In genomic region chr1:171280250-171280915, GRCm38 (mm10) we compare ENCODE assay signal across 8 mouse cellular contexts. TPM values are rescaled to one million over a fixed set of nuclear protein-coding genes. Genes with fewer than 3 reads are reported as not detected.
A peak's percentile ranks its signal among the peaks of the same experiment; 100 is the strongest.
DNase-seq lines count a peak whose midpoint lies in the region; ATAC-seq and TF ChIP-seq lines count a peak whose summit lies in the region.

No protein-coding gene starts in this region.

- peak overlapping the region; percentile 54 for H3K4me3 ChIP-seq in heart, embryonic 11.5 days (ENCODE audit: low read depth, low read length)
- H3K4me3 ChIP-seq in bone marrow macrophage, adult 2 months (ENCODE audit: insufficient read depth, low read length): peak overlapping the region; percentile 74
- peak overlapping the region; percentile 86 for H3K4me3 ChIP-seq in heart, embryonic 16.5 days (ENCODE audit: low read length)
- peak overlapping the region; percentile 73 for H3K4me3 ChIP-seq in limb, embryonic 10.5 days
- H3K4me3 ChIP-seq in myocyte: peak overlapping the region; percentile 60

- H3ac ChIP-seq in myocyte (ENCODE audit: control insufficient read depth, insufficient read length): peak overlapping the region; percentile 60

- H3K9me3 ChIP-seq in heart, embryonic 11.5 days (replicated peaks; ENCODE audit: control insufficient read depth, low read length): no peaks in the 10 kb centered on the region
- no peaks in the 10 kb centered on the region for H3K9me3 ChIP-seq in heart, embryonic 16.5 days (replicated peaks; ENCODE audit: control insufficient read depth, low read length)
- H3K9me3 ChIP-seq in limb, embryonic 10.5 days (replicated peaks): no peaks in the 10 kb centered on the region

- TF ChIP-seq CTCF in bone marrow macrophage, adult 2 months (IDR thresholded peaks at IDR 0.05; ENCODE audit: low read depth, low read length): no peak

- H3K4me2 ChIP-seq in heart, embryonic 11.5 days: peak overlapping the region; percentile 83
- H3K4me2 ChIP-seq in heart, embryonic 16.5 days (ENCODE audit: low read depth, low read length): peak overlapping the region; percentile 92
- H3K4me2 ChIP-seq in myocyte (ENCODE audit: low read depth): peak overlapping the region; percentile 82

- no peak for TF ChIP-seq POLR2A in bone marrow macrophage, adult 2 months (IDR thresholded peaks at IDR 0.05; ENCODE audit: borderline replicate concordance, low read depth, low read length)
- no peak for TF ChIP-seq POLR2A in myocyte (IDR thresholded peaks at IDR 0.05; ENCODE audit: insufficient read length, low read depth)

- no peaks in the 10 kb centered on the region for H3K27me3 ChIP-seq in heart, embryonic 11.5 days (ENCODE audit: control insufficient read depth, insufficient read depth, low read length)
- no peaks in the 10 kb centered on the region for H3K27me3 ChIP-seq in heart, embryonic 16.5 days (ENCODE audit: control insufficient read depth, insufficient read depth, low read length)
- no peaks in the 10 kb centered on the region for H3K27me3 ChIP-seq in limb, embryonic 10.5 days (ENCODE audit: low read depth, poor library complexity, severe bottlenecking)
- no peaks in the 10 kb centered on the region for H3K27me3 ChIP-seq in myocyte (ENCODE audit: control insufficient read depth, insufficient read depth, insufficient read length)

- H3K9ac ChIP-seq in heart, embryonic 11.5 days (ENCODE audit: low read depth, low read length): peak overlapping the region; percentile 66
- peak overlapping the region; percentile 78 for H3K9ac ChIP-seq in heart, embryonic 16.5 days (ENCODE audit: low read length)

- H3K36me3 ChIP-seq in heart, embryonic 11.5 days (ENCODE audit: control insufficient read depth, insufficient read depth, low read length): peaks cover 18% of the 10 kb centered on the region
- H3K36me3 ChIP-seq in heart, embryonic 16.5 days (ENCODE audit: control insufficient read depth, insufficient read depth): peaks cover 26% of the 10 kb centered on the region
- peaks cover 71% of the 10 kb centered on the region for H3K36me3 ChIP-seq in limb, embryonic 10.5 days
- H3K36me3 ChIP-seq in myocyte (ENCODE audit: control insufficient read depth, insufficient read depth): no peaks in the 10 kb centered on the region

- H3K27ac ChIP-seq in heart, embryonic 11.5 days (ENCODE audit: low read depth, low read length): peak overlapping the region; percentile 60
- peak overlapping the region; percentile 12; the same call in 1 of the 2 replicates for H3K27ac ChIP-seq in bone marrow macrophage, adult 2 months (ENCODE audit: insufficient read depth, low read depth, low read length)
- H3K27ac ChIP-seq in heart, embryonic 16.5 days (ENCODE audit: low read length): peak overlapping the region; percentile 44; the same call in 1 of the 2 replicates
- H3K27ac ChIP-seq in limb, embryonic 10.5 days: peak overlapping the region; percentile 84

- peaks cover 6% of the 10 kb centered on the region; the same call in 1 of the 2 replicates for H3K4me1 ChIP-seq in heart, embryonic 11.5 days (ENCODE audit: control insufficient read depth, insufficient read depth, low read length)
- H3K4me1 ChIP-seq in bone marrow macrophage, adult 2 months (ENCODE audit: control insufficient read depth, insufficient read depth, low read length): peaks cover 28% of the 10 kb centered on the region
- H3K4me1 ChIP-seq in heart, embryonic 16.5 days (ENCODE audit: control insufficient read depth, insufficient read depth, low read length): peaks cover 13% of the 10 kb centered on the region
- peaks cover 25% of the 10 kb centered on the region for H3K4me1 ChIP-seq in limb, embryonic 10.5 days

- no peak for DNase-seq in heart, adult 8-10 months (ENCODE audit: low spot score)
- DNase-seq in limb, embryonic 10.5 days (ENCODE audit: low spot score): peak; percentile 37
- no peak for DNase-seq in spleen, postnatal 14 days (ENCODE audit: low spot score in 2 of 2)
- DNase-seq in urinary bladder, postnatal 25 days (ENCODE audit: low spot score): no peak

- peak; percentile 2; the same call in 1 of the 2 replicates for ATAC-seq in heart, embryonic 11.5 days (replicated peaks; ENCODE audit: insufficient number of reproducible peaks, low FRiP score, low TSS enrichment)
- ATAC-seq in heart, embryonic 16.5 days (replicated peaks; ENCODE audit: extremely low read depth, insufficient read depth, low FRiP score): peak; percentile 2; the same call in 1 of the 2 replicates

- 1% methylated on average over 25 of the region's 25 CpGs for WGBS in heart, embryonic 11.5 days (ENCODE audit: insufficient replicate concordance)
- whole genome bisulfite sequencing in heart, embryonic 16.5 days: 2% methylated on average over 25 of the region's 25 CpGs
- WGBS in limb, embryonic 10.5 days: under 1% methylated on average over 25 of the region's 25 CpGs

- H3K79me2 ChIP-seq in myocyte (ENCODE audit: control insufficient read depth, insufficient read depth): no peaks in the 10 kb centered on the region

TF ChIP-seq in myocyte, 11 proteins besides CTCF, POLR2A, EP300 and RAD21:
- no peak for TF ChIP-seq MYOD1 (IDR thresholded peaks at IDR 0.05; ENCODE audit: control insufficient read depth in 1 of 3, insufficient read length in 2 of 3, low read depth in 2 of 3)

RNA-seq across cellular contexts. Expression of gene Ppox, which starts 0.6 kb away (rescaled TPM):
- polyA plus RNA-seq in heart, embryonic 11.5 days (2014; fragmentation: Nextera tagmentation; extraction: Ambion mirVana): 59.9 and 60.7 TPM in 2 replicates
- 10 to 100 TPM; 11.9 to 16.6 (median 12.7) TPM for total RNA-seq in heart, adult 8-10 months (2022)
- 28.1 and 38.1 TPM in 2 replicates for polyA plus RNA-seq in bone marrow macrophage, adult 2 months (2012; ENCODE audit: insufficient read depth, insufficient read length, missing spikeins)
- 32.4 and 41.9 TPM in 2 replicates for polyA plus RNA-seq in heart, embryonic 16.5 days (2015; fragmentation: Nextera tagmentation; extraction: Ambion mirVana)
- 48.4 and 62.3 TPM in 2 replicates for polyA plus RNA-seq in limb, embryonic 10.5 days (2016; fragmentation: Nextera tagmentation; extraction: Ambion mirVana)
- polyA plus RNA-seq in myocyte (2012; fragmentation: generic; extraction: Trizol): 11.7 TPM

RNA-seq across cellular contexts. Expression of gene Usp21, which starts 7.4 kb away (rescaled TPM):
- polyA plus RNA-seq in heart, embryonic 11.5 days (2014; fragmentation: Nextera tagmentation; extraction: Ambion mirVana): 51.2 TPM in 2 replicates
- total RNA-seq in heart, adult 8-10 months (2022): 10 to 100 TPM; 18.9 to 21.1 (median 19.9) TPM
- 45.1 and 53.8 TPM in 2 replicates for polyA plus RNA-seq in bone marrow macrophage, adult 2 months (2012; ENCODE audit: insufficient read depth, insufficient read length, missing spikeins)
- 48.5 and 55.8 TPM in 2 replicates for polyA plus RNA-seq in heart, embryonic 16.5 days (2015; fragmentation: Nextera tagmentation; extraction: Ambion mirVana)
- polyA plus RNA-seq in limb, embryonic 10.5 days (2016; fragmentation: Nextera tagmentation; extraction: Ambion mirVana): 107 and 125 TPM in 2 replicates
- polyA plus RNA-seq in myocyte (2012; fragmentation: generic; extraction: Trizol): 21.0 TPM

RNA-seq across cellular contexts. Expression of gene B4galt3, which starts 10.3 kb away (rescaled TPM):
- 48.4 and 49.4 TPM in 2 replicates for polyA plus RNA-seq in heart, embryonic 11.5 days (2014; fragmentation: Nextera tagmentation; extraction: Ambion mirVana)
- total RNA-seq in heart, adult 8-10 months (2022): 10 to 100 TPM; 15.4 to 20.8 (median 19.1) TPM
- polyA plus RNA-seq in bone marrow macrophage, adult 2 months (2012; ENCODE audit: insufficient read depth, insufficient read length, missing spikeins): 40.4 and 46.1 TPM in 2 replicates
- 47.5 and 54.9 TPM in 2 replicates for polyA plus RNA-seq in heart, embryonic 16.5 days (2015; fragmentation: Nextera tagmentation; extraction: Ambion mirVana)
- 69.0 and 75.1 TPM in 2 replicates for polyA plus RNA-seq in limb, embryonic 10.5 days (2016; fragmentation: Nextera tagmentation; extraction: Ambion mirVana)
- 19.3 TPM for polyA plus RNA-seq in myocyte (2012; fragmentation: generic; extraction: Trizol)

RNA-seq across cellular contexts. Expression of gene Ufc1, which starts 14.4 kb away (rescaled TPM):
- polyA plus RNA-seq in heart, embryonic 11.5 days (2014; fragmentation: Nextera tagmentation; extraction: Ambion mirVana): 90.3 and 92.9 TPM in 2 replicates
- 10 to 100 TPM; 88.2 to 96.3 (median 90.7) TPM for total RNA-seq in heart, adult 8-10 months (2022)
- 97.2 and 100 TPM in 2 replicates for polyA plus RNA-seq in bone marrow macrophage, adult 2 months (2012; ENCODE audit: insufficient read depth, insufficient read length, missing spikeins)
- polyA plus RNA-seq in heart, embryonic 16.5 days (2015; fragmentation: Nextera tagmentation; extraction: Ambion mirVana): 82.0 and 82.1 TPM in 2 replicates
- polyA plus RNA-seq in limb, embryonic 10.5 days (2016; fragmentation: Nextera tagmentation; extraction: Ambion mirVana): 99.6 and 101 TPM in 2 replicates
- 116 TPM for polyA plus RNA-seq in myocyte (2012; fragmentation: generic; extraction: Trizol)

RNA-seq across cellular contexts. Expression of gene Ndufs2, which starts 29.2 kb away (rescaled TPM):
- polyA plus RNA-seq in heart, embryonic 11.5 days (2014; fragmentation: Nextera tagmentation; extraction: Ambion mirVana): 446 and 471 TPM in 2 replicates
- 1,000 to 10,000 TPM; 1,619 to 1,708 (median 1,672) TPM for total RNA-seq in heart, adult 8-10 months (2022)
- polyA plus RNA-seq in bone marrow macrophage, adult 2 months (2012; ENCODE audit: insufficient read depth, insufficient read length, missing spikeins): 122 and 131 TPM in 2 replicates
- polyA plus RNA-seq in heart, embryonic 16.5 days (2015; fragmentation: Nextera tagmentation; extraction: Ambion mirVana): 659 and 700 TPM in 2 replicates
- polyA plus RNA-seq in limb, embryonic 10.5 days (2016; fragmentation: Nextera tagmentation; extraction: Ambion mirVana): 308 and 312 TPM in 2 replicates
- polyA plus RNA-seq in myocyte (2012; fragmentation: generic; extraction: Trizol): 409 TPM

Comparison
In these comparisons a context has a peak if more than half of its experiments do, and no peak if none do; other contexts are left out.
1. H3K27ac ChIP-seq: peak in every context shown above with its lines; median percentile 84 in limb, embryonic 10.5 days; 60 in heart, embryonic 11.5 days; 44 in heart, embryonic 16.5 days; 12 in bone marrow macrophage, adult 2 months.